Mouse (Mus musculus) lung, adult 18-20 months (tissue): ENCODE measurements around the gene Fam136a.

Source experiments
- DNase-seq, 2 experiments: peaks; one replicate each; pipeline ENCODE4 v3.0.0; 2022; ENCODE audit warnings: mixed read lengths in 2 of 2

The Fam136a gene

DNA sequence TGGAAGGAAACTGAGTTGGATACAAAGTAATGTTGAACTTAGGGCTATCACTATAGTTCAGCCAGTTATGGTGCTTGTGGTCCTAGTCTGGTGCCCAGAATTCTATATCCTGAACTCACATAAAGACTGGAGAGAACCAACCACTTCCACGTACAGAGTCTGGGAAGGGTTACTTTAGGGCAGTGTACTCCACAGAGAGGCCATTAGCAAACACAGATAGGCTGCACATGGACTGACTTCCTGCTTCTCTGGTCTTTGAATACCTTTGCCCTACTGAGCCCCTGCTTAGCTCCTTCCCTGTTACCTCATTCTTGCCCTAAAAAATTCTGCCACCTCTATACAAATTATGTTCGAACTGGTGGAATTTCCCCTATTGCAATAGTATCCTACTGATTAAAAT lies 34.5 kb downstream of the Fam136a start:
- DNase-seq, result peak in 1 of 2 experiments; percentile 13

GRCm38 (mm10) chr6:86400972-86401371 lies 35.5 kb downstream of the Fam136a start:
- DNase-seq, result peak; percentile 84 to 88

DNA sequence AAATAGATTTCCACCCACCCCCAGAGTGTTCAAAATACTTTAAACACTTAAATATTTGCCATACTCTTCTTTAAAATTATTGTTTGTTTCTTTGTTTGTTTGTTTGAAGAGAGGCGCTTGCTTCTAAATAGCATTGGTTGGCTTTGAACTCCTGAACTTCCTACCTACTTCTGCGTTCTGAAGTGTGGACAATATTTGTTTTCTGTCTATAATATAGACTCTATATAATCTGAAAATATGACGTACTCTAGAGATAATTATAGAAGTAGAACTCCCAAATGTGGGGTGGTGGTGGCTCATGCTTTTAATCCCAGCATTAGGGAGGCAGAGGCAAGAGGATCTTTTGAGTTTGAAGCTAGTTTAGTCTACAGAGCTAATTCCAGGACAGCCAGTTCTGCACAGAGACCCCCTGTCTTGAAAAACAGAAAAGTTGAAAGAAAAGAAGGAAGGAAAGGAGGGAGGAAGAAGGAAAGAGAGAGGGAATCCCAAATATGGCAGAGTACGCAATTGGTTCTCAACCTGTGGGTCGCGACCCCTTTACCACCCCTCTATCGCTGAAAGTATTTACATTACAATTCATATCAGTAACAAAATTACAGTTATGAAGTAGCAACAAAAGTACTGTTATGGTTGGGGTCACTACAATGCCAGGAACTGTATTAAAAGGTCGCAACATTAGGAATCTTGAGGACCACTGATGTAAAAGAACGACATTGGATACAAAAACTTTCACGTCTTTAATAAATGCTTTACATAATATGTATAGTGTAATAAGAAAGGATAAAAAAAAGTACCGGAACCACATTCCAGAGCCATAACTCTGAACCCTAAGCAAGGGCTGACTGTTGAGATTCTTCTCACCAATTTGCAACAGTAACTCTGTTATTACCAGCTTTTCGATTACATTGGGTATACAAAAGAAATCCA lies 37.5 kb downstream of the Fam136a start:
- DNase-seq, result no peak

- peak in 1 of 2 experiments; percentile 83 for DNase-seq
Observed at GRCm38 (mm10) chr6:86403728-86404099, 38.3 kb downstream of the Fam136a start.

- DNase-seq, result peak; percentile 98
Observed at GRCm38 (mm10) chr6:86404100-86404861, 38.8 kb downstream of the Fam136a start, which contains the start of gene Tia1. Gene Tia1 (plus strand): TSS chr6:86404219.

GRCm38 (mm10) chr6:86404996-86405395 lies 39.5 kb downstream of the Fam136a start:
- no peak for DNase-seq

- DNase-seq, result no peak
Observed at GRCm38 (mm10) chr6:86406306-86406705, 40.9 kb downstream of the Fam136a start.

GRCm38 (mm10) chr6:86418711-86419110 lies 53.3 kb downstream of the Fam136a start:
- DNase-seq, result no peak

DNA sequence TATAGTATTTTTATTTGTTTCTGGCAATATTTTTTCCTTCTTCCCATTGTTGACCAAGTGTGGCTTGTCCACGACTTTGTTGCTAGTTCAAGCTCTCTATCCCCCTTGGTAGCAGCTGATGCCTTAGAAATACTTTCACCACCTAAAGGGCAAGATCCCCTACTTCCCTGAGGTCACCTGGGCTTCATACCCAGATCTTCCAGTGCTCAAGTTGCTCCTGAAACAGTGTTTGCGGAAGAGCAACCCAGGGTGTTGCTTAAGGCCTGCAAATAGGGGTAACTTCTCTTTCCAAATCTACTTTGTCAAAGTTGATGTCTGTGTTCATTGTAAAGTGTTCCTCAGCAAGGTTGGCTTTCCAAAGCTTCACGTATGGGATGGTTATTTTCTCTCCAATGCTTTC lies 53.8 kb downstream of the Fam136a start:
- no peak for DNase-seq
